Mouse (Mus musculus): ENCODE data around the gene Nmrk2.
"Not testable (repeated sequence)": the region's sequence is repeated elsewhere in the genome, so short reads cannot be mapped to it uniquely, and the experiment has no call there.

DNA sequence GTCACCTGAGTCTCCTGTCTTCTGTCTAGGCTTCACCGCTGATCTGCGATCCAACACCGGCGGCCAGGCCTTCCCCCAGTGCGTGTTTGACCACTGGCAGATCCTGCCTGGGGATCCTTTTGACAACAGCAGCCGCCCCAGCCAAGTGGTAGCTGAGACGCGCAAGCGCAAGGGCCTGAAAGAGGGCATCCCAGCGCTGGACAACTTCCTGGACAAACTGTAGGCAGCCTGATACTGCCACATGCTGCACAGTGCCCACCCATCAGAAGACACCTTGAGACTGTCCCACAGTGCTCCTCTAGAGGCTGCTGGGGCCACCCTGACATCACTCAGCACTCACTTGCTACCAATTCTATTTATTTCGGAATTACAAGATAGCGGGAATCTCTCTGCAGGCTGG, 20.0 kb downstream of the Nmrk2 start:
- TF ChIP-seq GATA1 (IDR thresholded peaks at IDR 0.05; ENCODE audit: borderline replicate concordance, low read length); FLI1 (IDR thresholded peaks at IDR 0.05; ENCODE audit: low read length): not testable (repeated sequence)

Data from megakaryocyte, embryonic 14.5 days (primary cell).